Mouse (Mus musculus) liver, embryonic 16.5 days (tissue): ENCODE measurements around the gene Ell. TPM values are rescaled to one million over a fixed set of nuclear protein-coding genes. Genes with fewer than 3 reads are reported as not detected.
"Not testable (repeated sequence)": the region's sequence is repeated elsewhere in the genome, so short reads cannot be mapped to it uniquely, and the experiment has no call there.

Experiments
- ATAC-seq: fragments of 200-750 bp; cut with Nextera tagmentation; 2 replicates; pipeline ENCODE4 v1.8.0; 2017; ENCODE audit warnings: low read depth, mild to moderate bottlenecking, moderate number of reproducible peaks, moderate library complexity
- H3K27ac ChIP-seq: fragments of 300-500 bp; sonication (generic); 2 replicates; pipeline ENCODE4 v1.5.1; 2014; ENCODE audit warnings: mild to moderate bottlenecking, low read length
- H3K27me3 ChIP-seq: fragments of 300-500 bp; sonication (generic); 2 replicates; pipeline ENCODE4 v1.6.1; 2014; ENCODE audit warnings: low read depth, low read length, mixed read lengths; ENCODE audit not compliant: control insufficient read depth, insufficient read depth
- H3K36me3 ChIP-seq: fragments of 300-500 bp; sonication (generic); 2 replicates; pipeline ENCODE4 v1.6.1; 2014; ENCODE audit warnings: mild to moderate bottlenecking; ENCODE audit not compliant: control insufficient read depth, insufficient read depth
- H3K4me1 ChIP-seq: fragments of 300-500 bp; sonication (generic); 2 replicates; pipeline ENCODE4 v1.6.1; 2014; ENCODE audit warnings: low read depth, low read length, mixed read lengths; ENCODE audit not compliant: control insufficient read depth
- H3K4me2 ChIP-seq: fragments of 300-500 bp; sonication (generic); 2 replicates; pipeline ENCODE4 v1.6.1; 2014; ENCODE audit warnings: low read depth, low read length, mixed read lengths
- H3K4me3 ChIP-seq: fragments of 300-500 bp; sonication (generic); 2 replicates; pipeline ENCODE4 v1.5.1; 2014; ENCODE audit warnings: low read depth, mild to moderate bottlenecking, low read length
- H3K9ac ChIP-seq: fragments of 300-500 bp; sonication (generic); 2 replicates; pipeline ENCODE4 v1.6.1; 2014; ENCODE audit warnings: low read depth, low read length
- H3K9me3 ChIP-seq: fragments of 300-500 bp; sonication (generic); replicated peaks from 2 replicates; pipeline ENCODE4 v1.6.1; 2016; ENCODE audit warnings: low read length; ENCODE audit not compliant: control insufficient read depth
- WGBS: fragments of 180-500 bp; shearing (Covaris S2); extraction: QIAGEN DNeasy Blood & Tissue Kit; methylation state at CpG from one replicate; pipeline ENCODE4 v1.1.7; 2014; ENCODE audit not compliant: insufficient replicate concordance; 5-methylcytosine and 5-hydroxymethylcytosine counted together
- polyA plus RNA-seq: library from polyadenylated mRNA; unstranded; fragments of >200 nt; fragmentation: Nextera tagmentation; extraction: Ambion mirVana; gene quantifications from 2 replicates; pipeline ENCODE4 v1.2.1, GENCODE M21; 2015

Gene Ell
- polyA plus RNA-seq, 1 experiment from 2014 or later: 16.8 TPM

- peaks cover 30% of the 10 kb centered on the region for H3K36me3 ChIP-seq
- H3K9me3 ChIP-seq: no peaks in the 10 kb centered on the region
- no peaks in the 10 kb centered on the region for H3K4me1 ChIP-seq
- H3K27ac ChIP-seq: no peak overlapping the region
- H3K4me3 ChIP-seq: no peak overlapping the region
- no peaks in the 10 kb centered on the region for H3K27me3 ChIP-seq
- H3K4me2 ChIP-seq: no peak overlapping the region
- H3K9ac ChIP-seq: no peak overlapping the region
- 84% methylated on average over 9 of the region's 9 CpGs for WGBS
- no peak for ATAC-seq
These were observed 45.5 kb downstream of the Ell start for GRCm38 (mm10) chr8:70584606-70585257.

- H3K9ac ChIP-seq: no peak overlapping the region
- no peak overlapping the region for H3K4me3 ChIP-seq
- WGBS: 35% methylated on average over 7 of the region's 7 CpGs
- no peak overlapping the region for H3K4me2 ChIP-seq
- no peak for ATAC-seq
- H3K36me3 ChIP-seq: peaks cover 29% of the 10 kb centered on the region
- no peaks in the 10 kb centered on the region for H3K9me3 ChIP-seq
- no peak overlapping the region for H3K27ac ChIP-seq
- H3K4me1 ChIP-seq: no peaks in the 10 kb centered on the region
- no peaks in the 10 kb centered on the region for H3K27me3 ChIP-seq
These were observed 46.0 kb downstream of the Ell start for GRCm38 (mm10) chr8:70585258-70585652.

- not testable (repeated sequence) for H3K4me1 ChIP-seq, H3K27me3 ChIP-seq, H3K4me2 ChIP-seq, ATAC-seq, H3K9me3 ChIP-seq, H3K9ac ChIP-seq, H3K27ac ChIP-seq, H3K4me3 ChIP-seq
- peaks cover 27% of the 10 kb centered on the region for H3K36me3 ChIP-seq
- WGBS: 74% methylated on average over 4 of the region's 4 CpGs
These were observed 48.7 kb downstream of the Ell start for GRCm38 (mm10) chr8:70587955-70588354.

- ATAC-seq: no peak
- Histone ChIP-seq H3K27me3 (no peaks in the 10 kb centered on the region), H3K4me3 (no peak overlapping the region), H3K9me3 (no peaks in the 10 kb centered on the region), H3K9ac (no peak overlapping the region), H3K4me2 (no peak overlapping the region), H3K36me3 (peaks cover 11% of the 10 kb centered on the region), H3K27ac (no peak overlapping the region), H3K4me1 (peaks cover 32% of the 10 kb centered on the region)
- WGBS: 91% methylated on average over 12 of the region's 12 CpGs
These were observed 52.3 kb downstream of the Ell start for GRCm38 (mm10) chr8:70591569-70591968.

GRCm38 (mm10) chr8:70593173-70593572, 53.9 kb downstream of the Ell start:
- Histone ChIP-seq H3K36me3 (peaks cover 11% of the 10 kb centered on the region), H3K4me2 (peak overlapping the region; percentile 100; the same call in 1 of the 2 replicates), H3K27me3 (no peaks in the 10 kb centered on the region), H3K27ac (peak overlapping the region; percentile 63), H3K9ac (no peak overlapping the region), H3K9me3 (no peaks in the 10 kb centered on the region), H3K4me1 (peaks cover 36% of the 10 kb centered on the region), H3K4me3 (peak overlapping the region; percentile 69; the same call in 1 of the 2 replicates)
- 63% methylated on average over 8 of the region's 8 CpGs for WGBS
- ATAC-seq: no peak

- under 1% methylated on average over 40 of the region's 40 CpGs for WGBS
- H3K4me1 ChIP-seq: peaks cover 41% of the 10 kb centered on the region
- H3K4me3 ChIP-seq: peak within 1 kb of the TSS; percentile 69
These were observed 54.8 kb downstream of the Ell start, which contains the start of gene Isyna1 for GRCm38 (mm10) chr8:70593961-70594609. Gene Isyna1, plus strand, starts transcription at chr8:70594373.

GRCm38 (mm10) chr8:70594621-70595564, 55.6 kb downstream of the Ell start:
- peak; percentile 5 for ATAC-seq
- Histone ChIP-seq H3K9me3 (no peaks in the 10 kb centered on the region), H3K4me2 (peak overlapping the region; percentile 100), H3K27me3 (no peaks in the 10 kb centered on the region), H3K36me3 (peaks cover 11% of the 10 kb centered on the region), H3K4me1 (peaks cover 41% of the 10 kb centered on the region), H3K27ac (peak overlapping the region; percentile 63), H3K4me3 (peak overlapping the region; percentile 69), H3K9ac (peak overlapping the region; percentile 68)
- 9% methylated on average over 82 of the region's 82 CpGs for WGBS

More at GRCm38 (mm10) chr8:70593961-70594609, 54.8 kb downstream of the Ell start, which contains the start of gene Isyna1:
- Histone ChIP-seq H3K9ac (peak within 1 kb of the TSS; percentile 68), H3K4me2 (peak within 1 kb of the TSS; percentile 100), H3K27me3 (no peaks in the 10 kb centered on the region), H3K36me3 (peaks cover 11% of the 10 kb centered on the region), H3K27ac (peak within 1 kb of the TSS; percentile 63), H3K9me3 (no peaks in the 10 kb centered on the region)
- peak; percentile 86 for ATAC-seq

- Histone ChIP-seq H3K9ac (no peak overlapping the region), H3K27me3 (no peaks in the 10 kb centered on the region), H3K4me3 (no peak overlapping the region), H3K4me2 (no peak overlapping the region), H3K36me3 (peaks cover 7% of the 10 kb centered on the region), H3K4me1 (peaks cover 48% of the 10 kb centered on the region), H3K9me3 (no peaks in the 10 kb centered on the region), H3K27ac (no peak overlapping the region)
- 85% methylated on average over 12 of the region's 12 CpGs for WGBS
- ATAC-seq: no peak
These were observed 56.6 kb downstream of the Ell start for GRCm38 (mm10) chr8:70595811-70596210.
